Mouse (Mus musculus): Measurements from ENCODE around the gene Ldhc. TPM values are rescaled to one million over a fixed set of nuclear protein-coding genes. Genes with fewer than 3 reads are reported as not detected.

Gene Ldhc
- total RNA-seq, 1 experiment from 2014 or later, result not detected

DNA sequence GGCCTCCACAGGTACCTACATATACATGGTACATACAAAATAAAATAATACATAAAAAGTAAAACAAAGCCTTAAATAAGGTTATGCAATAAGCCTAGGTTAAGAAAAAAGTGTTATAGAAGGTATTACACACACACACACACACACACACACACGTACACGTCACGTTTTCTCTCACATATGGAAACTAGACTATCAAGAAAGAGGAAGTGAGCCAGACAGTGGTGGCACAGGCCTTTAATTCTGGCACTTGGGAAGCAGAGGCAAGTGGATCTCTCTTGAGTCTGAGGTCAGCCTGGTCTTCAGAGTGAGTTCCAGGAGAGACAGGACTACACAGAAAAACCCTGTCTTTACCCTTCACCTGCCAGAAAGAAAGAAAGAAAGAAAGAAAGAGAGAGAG lies 34.5 kb downstream of the Ldhc start:
- ATAC-seq (replicated peaks; ENCODE audit: low read depth, poor library complexity, severe bottlenecking), result peak; percentile 81

DNA sequence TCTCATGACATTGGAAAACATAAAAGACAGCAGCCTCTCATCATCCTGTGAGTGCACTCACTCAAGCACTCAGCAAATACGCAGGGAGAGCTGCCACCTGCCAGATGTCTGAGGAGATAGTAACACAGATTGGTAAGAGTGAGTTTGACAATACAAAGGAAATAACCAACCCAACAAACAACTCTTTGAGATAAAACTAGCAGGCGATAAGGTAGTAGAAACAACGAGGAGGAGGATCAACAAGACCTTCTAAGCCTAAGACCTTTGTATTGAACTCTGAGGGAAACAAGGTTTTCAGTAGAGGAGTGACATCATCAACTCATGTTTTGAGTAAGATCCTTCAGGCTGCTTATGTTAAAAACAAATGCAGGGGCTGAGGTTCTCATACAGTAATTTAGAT lies 38.3 kb downstream of the Ldhc start:
- no peak for ATAC-seq (replicated peaks; ENCODE audit: low read depth, poor library complexity, severe bottlenecking)

- 0 out of 2 replicates have a peak, but pooled peaks have one; percentile 45 for ATAC-seq (replicated peaks; ENCODE audit: low read depth, poor library complexity, severe bottlenecking)
Observed at GRCm38 (mm10) chr7:46911250-46911649, 50.2 kb downstream of the Ldhc start.

DNA sequence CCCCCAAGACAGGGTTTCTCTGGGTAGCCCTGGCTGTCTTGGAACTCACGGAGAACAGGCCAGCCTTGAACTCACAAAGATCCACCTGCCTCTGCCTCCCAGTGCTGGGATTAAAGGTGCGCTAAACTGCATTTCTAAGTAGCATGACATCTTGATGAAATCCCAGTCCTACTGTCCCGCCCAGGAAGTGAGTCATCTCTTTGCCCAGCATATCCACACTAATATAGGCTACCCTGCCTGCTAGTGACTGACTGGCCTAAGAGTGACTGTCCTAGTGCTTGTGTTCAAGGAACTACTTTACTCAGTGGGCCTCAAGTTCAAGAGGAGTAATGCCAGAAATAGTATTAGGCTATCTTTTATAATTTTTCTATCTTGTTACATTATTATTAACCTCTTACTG lies 55.4 kb downstream of the Ldhc start:
- ATAC-seq (replicated peaks; ENCODE audit: low read depth, poor library complexity, severe bottlenecking), result no peak

- ATAC-seq (replicated peaks; ENCODE audit: low read depth, poor library complexity, severe bottlenecking), result no peak
Observed at GRCm38 (mm10) chr7:46918678-46919371, 57.8 kb downstream of the Ldhc start.

DNA sequence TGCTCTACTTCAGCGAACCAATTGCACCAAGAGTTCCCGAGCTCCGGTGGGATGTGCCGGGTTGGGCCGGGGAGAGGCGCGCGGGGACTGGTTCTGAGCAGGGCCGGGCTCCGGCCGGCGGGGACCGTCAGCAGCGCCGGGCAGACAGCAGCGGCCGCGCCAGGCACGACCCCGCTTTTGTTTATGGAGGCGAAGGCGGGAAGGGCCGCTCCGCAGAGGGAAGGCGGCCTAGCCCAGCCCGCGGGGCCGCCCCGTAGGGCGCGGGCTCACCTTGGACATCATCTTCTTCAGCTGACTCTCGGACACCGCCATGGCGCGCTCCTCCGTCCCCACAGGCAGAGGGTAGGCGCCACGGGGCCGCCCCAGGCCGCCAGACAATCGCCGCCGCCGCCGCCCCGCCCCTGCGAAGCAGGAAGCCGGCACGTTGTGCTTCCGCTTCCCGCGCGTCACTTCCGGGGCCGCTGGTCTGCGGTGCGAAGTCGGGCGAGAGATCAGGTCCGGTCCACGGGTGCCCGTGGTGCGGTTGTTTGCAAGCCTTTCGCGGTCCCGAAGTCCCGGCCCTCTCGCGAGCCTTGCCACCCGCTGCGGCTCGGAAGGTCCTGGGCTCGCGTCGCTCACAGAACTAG lies 58.7 kb downstream of the Ldhc start, which contains the start of gene Tsg101:
Gene Tsg101 (minus strand): TSS at position 419 of the 626 bp plus-strand sequence.
- peak; percentile 84 for ATAC-seq (replicated peaks; ENCODE audit: low read depth, poor library complexity, severe bottlenecking)

- no peak for ATAC-seq (replicated peaks; ENCODE audit: low read depth, poor library complexity, severe bottlenecking)
Observed at GRCm38 (mm10) chr7:46922075-46922474, 61.1 kb downstream of the Ldhc start.

Other genes starting within 250 kb of the Ldhc start
- 7.6 and 17.5 TPM in 2 replicates for gene Sergef, start 221.4 kb upstream of the Ldhc start, total RNA-seq (2017)
- not detected in 2 replicates for gene Tph1, start 188.7 kb upstream of the Ldhc start, total RNA-seq (2017)
- 14.6 and 18.5 TPM in 2 replicates for gene Saal1, start 150.5 kb upstream of the Ldhc start, total RNA-seq (2017)
- 3.8 TPM in 1 of 2 replicates, not detected in the other for gene Saa3, start 145.5 kb upstream of the Ldhc start, total RNA-seq (2017)
- not detected in 2 replicates for gene Saa4, start 128.6 kb upstream of the Ldhc start, total RNA-seq (2017)
- not detected in 2 replicates for gene Saa1, start 118.2 kb upstream of the Ldhc start, total RNA-seq (2017)
- gene Saa2, start 109.4 kb upstream of the Ldhc start, total RNA-seq (2017), result not detected in 2 replicates
- gene Hps5, start 65.1 kb upstream of the Ldhc start, total RNA-seq (2017), result 32.3 and 33.0 TPM in 2 replicates
- 86.1 and 96.2 TPM in 2 replicates for gene Gtf2h1, start 65.1 kb upstream of the Ldhc start, total RNA-seq (2017)
- 434 and 497 TPM in 2 replicates for gene Ldha, start 19.7 kb upstream of the Ldhc start, total RNA-seq (2017)
- 42.0 and 46.4 TPM in 2 replicates for gene Tsg101, start 58.8 kb downstream of the Ldhc start, total RNA-seq (2017)
- 12.7 and 14.1 TPM in 2 replicates for gene Uevld, start 97.3 kb downstream of the Ldhc start, total RNA-seq (2017)
- not detected in 2 replicates for gene Gm9999, start 122.4 kb downstream of the Ldhc start, total RNA-seq (2017)
- gene Spty2d1, start 147.2 kb downstream of the Ldhc start, total RNA-seq (2017), result 33.4 and 38.7 TPM in 2 replicates
- gene Tmem86a, start 189.4 kb downstream of the Ldhc start, total RNA-seq (2017), result 0.63 and 2.5 TPM in 2 replicates

Measured in common myeloid progenitor, adult 5-6 weeks (primary cell).